Mouse (Mus musculus) kidney, adult 2 months (tissue): ENCODE results near the gene Rbp2. TPM values are rescaled to one million over a fixed set of nuclear protein-coding genes. Genes with fewer than 3 reads are reported as not detected.

Experiments
- DNase-seq: peaks from one replicate; pipeline ENCODE4 v3.0.0; 2021
- H3K27ac ChIP-seq: fragments of 200-500 bp; 2 replicates; pipeline ENCODE4 v1.5.1; 2012; ENCODE audit warnings: low read depth, low read length, control low read depth, inconsistent platforms; ENCODE audit not compliant: insufficient read depth
- H3K27me3 ChIP-seq: fragments of 200-500 bp; replicated peaks from 2 replicates; pipeline ENCODE4 v1.6.1; 2012; ENCODE audit warnings: mild to moderate bottlenecking, moderate library complexity, low read length, inconsistent platforms; ENCODE audit not compliant: control insufficient read depth, insufficient read depth
- H3K36me3 ChIP-seq: fragments of 200-500 bp; 2 replicates; pipeline ENCODE4 v1.6.1; 2012; ENCODE audit warnings: mild to moderate bottlenecking, moderate library complexity, low read length, inconsistent platforms; ENCODE audit not compliant: control insufficient read depth, insufficient read depth
- H3K4me1 ChIP-seq: fragments of 200-500 bp; 2 replicates; pipeline ENCODE4 v1.6.1; 2011; ENCODE audit warnings: low read length; ENCODE audit not compliant: control insufficient read depth, insufficient read depth
- H3K4me3 ChIP-seq: fragments of 200-500 bp; 2 replicates; pipeline ENCODE4 v1.5.1; 2011; ENCODE audit warnings: mild to moderate bottlenecking, low read depth, low read length, control low read depth; ENCODE audit not compliant: insufficient read depth
- CTCF ChIP-seq: fragments of 200-500 bp; conservative IDR thresholded peaks from 2 replicates; pipeline ENCODE4 v1.5.1; 2011; ENCODE audit warnings: low read depth, mild to moderate bottlenecking, control low read depth, low read length, moderate library complexity, mixed read lengths; ENCODE audit not compliant: insufficient read depth, insufficient read length
- POLR2A ChIP-seq: fragments of 200-500 bp; IDR thresholded peaks from one replicate; pipeline ENCODE4 v1.6.1; 2011; ENCODE audit warnings: low read depth, low read length, control low read depth
- WGBS: fragments of 180-500 bp; shearing (Covaris S2); methylation state at CpG from one replicate; pipeline ENCODE4 v1.1.7; 2018; 5-methylcytosine and 5-hydroxymethylcytosine counted together
- polyA plus RNA-seq: library from polyadenylated mRNA; depleted of rRNA; stranded (reverse); fragments of >200 nt; gene quantifications from 2 replicates; pipeline ENCODE4 v1.2.3, GENCODE M21; 2012; rRNA removed

The Rbp2 gene
- polyA plus RNA-seq, result not detected in 2 replicates

GRCm38 (mm10) chr9:98485815-98486214, at the start of gene Rbp2:
TSS of gene Rbp2 (plus strand) at chr9:98486115.
- Histone ChIP-seq H3K27me3 (no peaks in the 10 kb centered on the region), H3K27ac (no peak within 1 kb of the TSS), H3K4me1 (no peaks in the 10 kb centered on the region), H3K4me3 (no peak within 1 kb of the TSS), H3K36me3 (no peaks in the 10 kb centered on the region)
- WGBS, result 94% methylated on average over 3 of the region's 3 CpGs
- TF ChIP-seq POLR2A (no peak), CTCF (no peak)
- no peak for DNase-seq

- Histone ChIP-seq H3K27me3 (no peaks in the 10 kb centered on the region), H3K4me1 (no peaks in the 10 kb centered on the region), H3K36me3 (no peaks in the 10 kb centered on the region), H3K27ac (no peak overlapping the region), H3K4me3 (no peak overlapping the region)
- no peak for DNase-seq
- WGBS, result 69% methylated on average over 4 of the region's 4 CpGs
- TF ChIP-seq CTCF (no peak), POLR2A (no peak)
Observed at GRCm38 (mm10) chr9:98437819-98438218, 48.1 kb upstream of the Rbp2 start.

- no peak for DNase-seq
- Histone ChIP-seq H3K27ac (no peak overlapping the region), H3K4me3 (no peak overlapping the region), H3K36me3 (no peaks in the 10 kb centered on the region), H3K4me1 (no peaks in the 10 kb centered on the region), H3K27me3 (no peaks in the 10 kb centered on the region)
- WGBS, result 84% methylated on average over 3 of the region's 3 CpGs
- TF ChIP-seq POLR2A (no peak), CTCF (no peak)
Observed at GRCm38 (mm10) chr9:98439091-98439490, 46.8 kb upstream of the Rbp2 start.

GRCm38 (mm10) chr9:98442638-98443037, 43.3 kb upstream of the Rbp2 start:
- Histone ChIP-seq H3K4me3 (no peak overlapping the region), H3K36me3 (no peaks in the 10 kb centered on the region), H3K27me3 (no peaks in the 10 kb centered on the region), H3K27ac (no peak overlapping the region), H3K4me1 (no peaks in the 10 kb centered on the region)
- WGBS, result 49% methylated on average over 5 of the region's 5 CpGs
- peak; percentile 75 for TF ChIP-seq CTCF
- TF ChIP-seq POLR2A, result no peak
- peak; percentile 35 for DNase-seq

GRCm38 (mm10) chr9:98445359-98446149, 40.4 kb upstream of the Rbp2 start:
- TF ChIP-seq POLR2A (no peak), CTCF (no peak)
- no peak overlapping the region for H3K4me3 ChIP-seq
- no peaks in the 10 kb centered on the region for H3K36me3 ChIP-seq
- DNase-seq, result no peak
- no peaks in the 10 kb centered on the region for H3K27me3 ChIP-seq
- WGBS, result 69% methylated on average over 9 of the region's 9 CpGs
- no peak overlapping the region for H3K27ac ChIP-seq
- H3K4me1 ChIP-seq, result no peaks in the 10 kb centered on the region

- WGBS, result 74% methylated on average over 1 of the region's 1 CpGs
- TF ChIP-seq POLR2A (no peak), CTCF (no peak)
- Histone ChIP-seq H3K4me3 (no peak overlapping the region), H3K4me1 (no peaks in the 10 kb centered on the region), H3K36me3 (no peaks in the 10 kb centered on the region), H3K27ac (no peak overlapping the region), H3K27me3 (no peaks in the 10 kb centered on the region)
- no peak for DNase-seq
Observed at GRCm38 (mm10) chr9:98450976-98451375, 34.9 kb upstream of the Rbp2 start.

GRCm38 (mm10) chr9:98466709-98467108, 19.2 kb upstream of the Rbp2 start:
- no peak overlapping the region for H3K4me3 ChIP-seq
- no peaks in the 10 kb centered on the region for H3K4me1 ChIP-seq
- no peak for DNase-seq
- TF ChIP-seq POLR2A (no peak), CTCF (no peak)
- WGBS, result 38% methylated on average over 2 of the region's 2 CpGs
- no peaks in the 10 kb centered on the region for H3K27me3 ChIP-seq
- no peaks in the 10 kb centered on the region for H3K36me3 ChIP-seq
- no peak overlapping the region for H3K27ac ChIP-seq

- WGBS, result 92% methylated on average over 2 of the region's 2 CpGs
- TF ChIP-seq POLR2A (no peak), CTCF (no peak)
- no peaks in the 10 kb centered on the region for H3K36me3 ChIP-seq
- H3K27ac ChIP-seq, result no peak overlapping the region
- no peak overlapping the region for H3K4me3 ChIP-seq
- no peaks in the 10 kb centered on the region for H3K27me3 ChIP-seq
- DNase-seq, result no peak
- no peaks in the 10 kb centered on the region for H3K4me1 ChIP-seq
Observed at GRCm38 (mm10) chr9:98480172-98480749, 5.7 kb upstream of the Rbp2 start.
